Mouse (Mus musculus): ENCODE data around the gene Zmym5. TPM values are rescaled to one million over a fixed set of nuclear protein-coding genes. Genes with fewer than 3 reads are reported as not detected.
A peak's percentile ranks its signal among the peaks of the same experiment; 100 is the strongest.
"Not testable (repeated sequence)": the region's sequence is repeated elsewhere in the genome, so short reads cannot be mapped to it uniquely, and the experiment has no call there.

Zmym5 gene
- total RNA-seq (2012; rRNA removed) (6.0 and 6.5 TPM in 2 replicates), total RNA-seq (2014; rRNA removed) (12.1 and 15.5 TPM in 2 replicates), polyA plus RNA-seq (2012; ENCODE audit: insufficient read length, low read depth) (13.2 and 13.8 TPM in 2 replicates)

- Histone ChIP-seq H3K27ac (ENCODE audit: insufficient read depth, low read depth) (peak within 1 kb of the TSS; percentile 79), H3K4me1 (ENCODE audit: control insufficient read depth in 1 of 2, insufficient read depth in 2 of 2) (peaks cover 4 to 27% of the 10 kb centered on the region in 2 experiments; a peak in 3 of 4 replicates), H3K79me2 (replicated peaks; ENCODE audit: control insufficient read depth, extremely low read depth, insufficient read depth, poor library complexity, severe bottlenecking) (peaks cover 15% of the 10 kb centered on the region), H3K4me2 (ENCODE audit: insufficient read depth, low read depth, poor library complexity, severe bottlenecking) (peak within 1 kb of the TSS; percentile 74; the same call in 1 of the 2 replicates), H3K36me3 (replicated peaks in 1 of 2; ENCODE audit: control insufficient read depth in 1 of 2, insufficient read depth in 1 of 2, low read length in 1 of 2) (peaks cover 0 to 12% of the 10 kb centered on the region in 2 experiments), H3K4me3 (replicated peaks in 1 of 3; ENCODE audit: low read depth in 2 of 3, low read length in 2 of 3, poor library complexity in 1 of 3) (peak within 1 kb of the TSS; percentile 61 to 97 (median 63)), H3K9ac (ENCODE audit: insufficient read depth, low read depth) (peak within 1 kb of the TSS; percentile 86)
- in situ Hi-C loops (cut with MboI; ENCODE audit: low pct_ligation_motif_present, low pct_unique_long_range_greater_than_20kb, low sequenced_read_pairs); H3K27me3 ChIP-seq (replicated peaks); dilution Hi-C loops (cut with MboI; ENCODE audit: extremely low pct_ligation_motif_present, extremely low pct_unique_long_range_greater_than_20kb, low sequenced_read_pairs); H3K9me3 ChIP-seq (replicated peaks; ENCODE audit: low read length): not testable (repeated sequence)
- 0 out of 2 replicates have a peak, but pooled peaks have one; percentile 27 for TF ChIP-seq CHD2 (IDR thresholded peaks at IDR 0.05; ENCODE audit: low read length)
- TF ChIP-seq NELFE (IDR thresholded peaks at IDR 0.05; ENCODE audit: low read depth, low read length): peak; percentile 61
- TF ChIP-seq ZMIZ1 (IDR thresholded peaks at IDR 0.05; ENCODE audit: low read depth, low read length): peak; percentile 18; the same call in 1 of the 2 replicates
- TF ChIP-seq MAZ (IDR thresholded peaks at IDR 0.05; ENCODE audit: low read depth, low read length): peak; percentile 84
- TF ChIP-seq UBTF (IDR thresholded peaks at IDR 0.05; ENCODE audit: low read depth, low read length): peak; percentile 94; the same call in 1 of the 2 replicates
- 0 out of 2 replicates have a peak, but pooled peaks have one; percentile 40 for TF ChIP-seq TCF12 (IDR thresholded peaks at IDR 0.05; ENCODE audit: low read depth, low read length)
- TF ChIP-seq POLR2A (IDR thresholded peaks at IDR 0.05; ENCODE audit: low read depth, low read length): peak; percentile 77
- DNase-seq (ENCODE audit: extremely low read depth): peak; percentile 55
Observed at GRCm38 (mm10) chr14:56811701-56812339, at the start of gene Zmym5. TSS of gene Zmym5 (minus strand) at chr14:56811716.

GRCm38 (mm10) chr14:56849681-56850080, 38.2 kb upstream of the Zmym5 start:
- H3K4me3 ChIP-seq (replicated peaks in 1 of 3; ENCODE audit: low read depth in 2 of 3, low read length in 2 of 3, poor library complexity in 1 of 3): no peak overlapping the region
- TF ChIP-seq NELFE (IDR thresholded peaks at IDR 0.05; ENCODE audit: low read depth, low read length) (no peak), KAT2A (IDR thresholded peaks at IDR 0.05; ENCODE audit: insufficient replicate concordance, low read length) (no peak), RAD21 (IDR thresholded peaks at IDR 0.05; ENCODE audit: low read depth, low read length) (no peak), CHD2 (IDR thresholded peaks at IDR 0.05; ENCODE audit: low read length) (no peak), ETS1 (conservative IDR thresholded peaks at IDR 0.05; ENCODE audit: low read depth, low read length) (no peak), ZKSCAN1 (IDR thresholded peaks at IDR 0.05; ENCODE audit: borderline replicate concordance, low read depth, low read length) (no peak), JUN (IDR thresholded peaks at IDR 0.05; ENCODE audit: insufficient read depth, low read depth, low read length) (no peak), ZC3H11A (IDR thresholded peaks at IDR 0.05; ENCODE audit: low read depth, low read length) (no peak), PAX5 (IDR thresholded peaks at IDR 0.05; ENCODE audit: low read length) (no peak), POLR2AphosphoS2 (IDR thresholded peaks at IDR 0.05; ENCODE audit: low read depth, low read length) (no peak), E2F4 (IDR thresholded peaks at IDR 0.05; ENCODE audit: insufficient replicate concordance, low read depth, low read length) (no peak), UBTF (IDR thresholded peaks at IDR 0.05; ENCODE audit: low read depth, low read length) (no peak), CHD1 (IDR thresholded peaks at IDR 0.05; ENCODE audit: low read depth, low read length) (no peak), RCOR1 (conservative IDR thresholded peaks at IDR 0.05; ENCODE audit: low read depth, low read length) (no peak), IRF4 (IDR thresholded peaks at IDR 0.05; ENCODE audit: low read depth, low read length) (no peak), ZMIZ1 (IDR thresholded peaks at IDR 0.05; ENCODE audit: low read depth, low read length) (no peak), USF1 (IDR thresholded peaks at IDR 0.05; ENCODE audit: low read depth, low read length) (no peak), MEF2A (IDR thresholded peaks at IDR 0.05; ENCODE audit: borderline replicate concordance, low read depth, low read length) (no peak)
- 0 out of 4 replicates have a peak, but pooled peaks cover 0 to 3% of the 10 kb centered on the region in 2 experiments for H3K4me1 ChIP-seq (ENCODE audit: control insufficient read depth in 1 of 2, insufficient read depth in 2 of 2)
- no peaks in the 10 kb centered on the region for H3K27me3 ChIP-seq (replicated peaks)
- no peak overlapping the region for H3K27ac ChIP-seq (ENCODE audit: insufficient read depth, low read depth)
- H3K4me2 ChIP-seq (ENCODE audit: insufficient read depth, low read depth, poor library complexity, severe bottlenecking): no peak overlapping the region
- in situ Hi-C loops (cut with MboI; ENCODE audit: low pct_ligation_motif_present, low pct_unique_long_range_greater_than_20kb, low sequenced_read_pairs) (no loop called here), dilution Hi-C loops (cut with MboI; ENCODE audit: extremely low pct_ligation_motif_present, extremely low pct_unique_long_range_greater_than_20kb, low sequenced_read_pairs) (no loop called here)
- no peaks in the 10 kb centered on the region for H3K36me3 ChIP-seq (replicated peaks in 1 of 2; ENCODE audit: control insufficient read depth in 1 of 2, insufficient read depth in 1 of 2, low read length in 1 of 2)
- H3K9ac ChIP-seq (ENCODE audit: insufficient read depth, low read depth): no peak overlapping the region
- no peak for DNase-seq (ENCODE audit: extremely low read depth)
- peaks cover 14% of the 10 kb centered on the region for H3K9me3 ChIP-seq (replicated peaks; ENCODE audit: low read length)
- H3K79me2 ChIP-seq (replicated peaks; ENCODE audit: control insufficient read depth, extremely low read depth, insufficient read depth, poor library complexity, severe bottlenecking): no peaks in the 10 kb centered on the region

Data from CH12.LX (cell line).